Mouse (Mus musculus) ovary, adult 10 weeks (tissue): ENCODE measurements around the gene Olfr11. TPM values are rescaled to one million over a fixed set of nuclear protein-coding genes. Genes with fewer than 3 reads are reported as not detected.

ENCODE experiments used
- polyA plus RNA-seq: library from polyadenylated mRNA; stranded (reverse); fragments of 350-450 nt; fragmentation: Illumina TruSeq; extraction: RNeasy Lipid Tissue Mini Kit (QIAGEN cat#74804); gene quantifications from one replicate; pipeline ENCODE4 v1.2.3, GENCODE M21; 2014

Gene Olfr11
- polyA plus RNA-seq: not detected

DNA sequence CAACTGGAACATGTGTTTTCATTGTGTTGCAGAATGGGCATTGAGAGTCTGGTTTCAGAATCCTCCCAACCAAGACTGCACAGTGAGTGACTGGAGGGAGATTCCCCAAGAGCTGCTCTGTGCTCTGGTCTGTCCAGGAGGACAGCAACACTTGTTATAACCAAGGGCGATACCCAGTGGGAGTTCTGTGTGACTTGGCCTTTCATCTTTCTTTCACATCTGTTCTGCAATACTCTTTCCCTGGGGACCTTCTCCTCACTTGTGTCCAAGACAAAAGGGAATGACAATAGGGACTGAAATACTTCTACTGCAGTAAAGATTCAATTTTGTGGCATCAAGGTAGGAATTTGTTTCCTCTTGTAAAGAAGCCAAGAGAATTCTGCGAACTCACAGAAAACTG lies at the start of gene Olfr11:
Gene Olfr11 (minus strand): TSS at position 101 of the 400 bp plus-strand sequence.

DNA sequence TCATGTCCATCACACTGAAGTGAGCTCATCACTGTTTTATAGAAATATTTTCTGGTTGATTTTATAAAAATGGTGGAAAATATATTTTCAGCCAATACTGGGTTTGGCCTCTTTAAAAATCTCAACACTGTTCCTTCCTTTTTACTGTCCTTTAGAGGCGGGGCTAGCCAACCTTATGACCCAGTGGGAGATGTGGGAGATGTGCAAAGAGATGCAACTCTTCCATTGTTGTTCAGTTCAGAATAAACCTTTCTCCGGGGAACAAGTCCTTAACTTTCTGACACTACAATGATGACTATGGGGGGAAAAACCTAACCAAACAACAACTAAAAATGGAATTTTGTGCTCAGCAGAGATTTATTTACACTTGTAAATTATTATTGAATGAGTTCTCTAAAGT lies 35.0 kb upstream of the Olfr11 start, which contains the start of gene Olfr1360:
Gene Olfr1360 (minus strand): TSS at position 101 of the 400 bp plus-strand sequence.

DNA sequence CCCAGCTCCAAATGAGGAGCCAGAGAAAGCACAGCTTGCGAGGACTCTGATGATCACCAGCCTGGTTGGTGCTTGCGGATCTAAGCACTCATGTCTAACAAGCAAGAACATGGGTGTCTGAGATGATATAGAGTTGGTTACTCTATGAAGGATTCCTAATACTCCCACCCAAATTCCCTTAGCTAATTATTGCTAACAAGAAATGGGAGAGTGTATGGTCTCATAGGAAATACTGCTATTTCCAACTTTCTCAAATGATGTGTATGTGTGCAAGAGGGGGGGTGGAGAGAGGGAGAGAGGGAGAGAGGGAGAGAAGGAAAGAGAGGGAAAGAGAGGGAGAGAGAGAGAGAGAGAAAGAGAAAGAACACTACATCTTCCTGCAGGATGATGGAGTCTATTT lies 21.0 kb upstream of the Olfr11 start, which contains the start of gene Olfr1361:
Gene Olfr1361 (minus strand): TSS at position 101 of the 400 bp plus-strand sequence.

DNA sequence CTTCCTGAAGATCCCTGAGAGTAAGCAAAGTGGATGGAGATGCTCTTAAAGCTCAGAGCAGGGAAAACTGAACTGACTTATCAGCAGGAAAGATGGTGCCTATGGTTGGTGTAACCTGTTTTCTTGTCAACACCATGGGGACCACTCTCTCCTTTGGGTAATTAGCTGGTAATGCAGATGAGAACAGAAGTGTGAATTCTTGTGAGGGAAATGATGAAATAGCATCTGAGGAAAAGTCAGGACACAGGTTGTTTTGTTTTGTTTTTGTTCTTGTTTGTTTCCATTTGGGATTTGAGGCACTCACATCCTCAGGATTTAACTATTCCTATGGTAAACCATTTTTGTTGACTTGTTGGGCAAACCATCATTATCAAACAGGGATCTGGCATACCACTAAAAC lies 28.4 kb downstream of the Olfr11 start, which contains the start of gene Olfr1362:
Gene Olfr1362 (minus strand): TSS at position 101 of the 400 bp plus-strand sequence.

Other genes starting within 250 kb of the Olfr11 start
- 56.8 TPM for gene Zkscan3, start 239.8 kb downstream of the Olfr11 start, polyA plus RNA-seq
- gene Pgbd1, start 201.5 kb downstream of the Olfr11 start, polyA plus RNA-seq: 4.1 TPM
- 76.0 TPM for gene Zscan26, start 188.8 kb downstream of the Olfr11 start, polyA plus RNA-seq
- 3.9 TPM for gene Nkapl, start 174.0 kb downstream of the Olfr11 start, polyA plus RNA-seq
- 3.7 TPM for gene Zkscan4, start 163.6 kb downstream of the Olfr11 start, polyA plus RNA-seq
- not detected for gene Gm10065, start 163.1 kb downstream of the Olfr11 start, polyA plus RNA-seq
- gene AK157302, start 147.3 kb downstream of the Olfr11 start, polyA plus RNA-seq: 4.8 TPM
- not detected for gene Gm11273, start 141.1 kb downstream of the Olfr11 start, polyA plus RNA-seq
- gene Zkscan8, start 111.4 kb downstream of the Olfr11 start, polyA plus RNA-seq: 69.8 TPM
- gene Olfr1366, start 99.7 kb downstream of the Olfr11 start, polyA plus RNA-seq: not detected
- not detected for gene Olfr1535, start 82.6 kb downstream of the Olfr11 start, polyA plus RNA-seq
- not detected for gene Olfr1364, start 60.8 kb downstream of the Olfr11 start, polyA plus RNA-seq
- not detected for gene Olfr1362, start 28.5 kb downstream of the Olfr11 start, polyA plus RNA-seq
- not detected for gene Olfr1361, start 20.9 kb upstream of the Olfr11 start, polyA plus RNA-seq
- gene Olfr1360, start 34.9 kb upstream of the Olfr11 start, polyA plus RNA-seq: not detected
- not detected for gene Olfr1359, start 55.6 kb upstream of the Olfr11 start, polyA plus RNA-seq
- not detected for gene Hist1h2bl, start 73.6 kb upstream of the Olfr11 start, polyA plus RNA-seq
- not detected for gene Hist1h2ai, start 73.9 kb upstream of the Olfr11 start, polyA plus RNA-seq
- gene Hist1h3h, start 75.1 kb upstream of the Olfr11 start, polyA plus RNA-seq: not detected
- not detected for gene Hist1h2bm, start 79.5 kb upstream of the Olfr11 start, polyA plus RNA-seq
- not detected for gene Hist1h4j, start 92.5 kb upstream of the Olfr11 start, polyA plus RNA-seq
- gene Hist1h4k, start 108.0 kb upstream of the Olfr11 start, polyA plus RNA-seq: not detected
- gene Hist1h2ak, start 111.3 kb upstream of the Olfr11 start, polyA plus RNA-seq: not detected
- gene Hist1h2bn, start 111.6 kb upstream of the Olfr11 start, polyA plus RNA-seq: not detected
- gene Hist1h1b, start 138.1 kb upstream of the Olfr11 start, polyA plus RNA-seq: not detected
- not detected for gene Hist1h3i, start 140.9 kb upstream of the Olfr11 start, polyA plus RNA-seq
- gene Hist1h2an, start 144.7 kb upstream of the Olfr11 start, polyA plus RNA-seq: not detected
- gene Hist1h2bp, start 144.9 kb upstream of the Olfr11 start, polyA plus RNA-seq: not detected
- not detected for gene Hist1h2bq, start 167.7 kb upstream of the Olfr11 start, polyA plus RNA-seq
- gene Hist1h2ao, start 167.9 kb upstream of the Olfr11 start, polyA plus RNA-seq: not detected
- gene Hist1h4m, start 169.2 kb upstream of the Olfr11 start, polyA plus RNA-seq: not detected
- not detected for gene Hist1h4n, start 189.7 kb upstream of the Olfr11 start, polyA plus RNA-seq
- gene Hist1h2ap, start 191.0 kb upstream of the Olfr11 start, polyA plus RNA-seq: not detected
- gene Hist1h2br, start 191.2 kb upstream of the Olfr11 start, polyA plus RNA-seq: 0.54 TPM